Mouse (Mus musculus) ovary, postnatal 36 days (tissue): ENCODE data around the gene Peg10.

Source experiments
- DNase-seq: peaks from one replicate; pipeline ENCODE4 v3.0.0; 2022; ENCODE audit warnings: low spot score, mixed read lengths

Gene Peg10

GRCm38 (mm10) chr6:4746696-4747439 lies at the start of gene Peg10, which contains the start of gene Sgce:
Gene Peg10, plus strand, starts transcription at chr6:4747306.
Gene Sgce, minus strand, starts transcription at chr6:4747207.
- peak; percentile 78 for DNase-seq

- DNase-seq: no peak
Measured at GRCm38 (mm10) chr6:4701641-4702040, 45.5 kb upstream of the Peg10 start.

GRCm38 (mm10) chr6:4703908-4704307 lies 43.2 kb upstream of the Peg10 start:
- no peak for DNase-seq

GRCm38 (mm10) chr6:4706415-4706814 lies 40.7 kb upstream of the Peg10 start:
- no peak for DNase-seq

- no peak for DNase-seq
Measured at GRCm38 (mm10) chr6:4708971-4709370, 38.1 kb upstream of the Peg10 start.

- DNase-seq: no peak
Measured at GRCm38 (mm10) chr6:4716171-4716570, 30.9 kb upstream of the Peg10 start.

GRCm38 (mm10) chr6:4717344-4717743 lies 29.8 kb upstream of the Peg10 start:
- no peak for DNase-seq

GRCm38 (mm10) chr6:4722142-4722541 lies 25.0 kb upstream of the Peg10 start:
- no peak for DNase-seq

- no peak for DNase-seq
Measured at GRCm38 (mm10) chr6:4722739-4723138, 24.4 kb upstream of the Peg10 start.

- no peak for DNase-seq
Measured at GRCm38 (mm10) chr6:4723998-4724757, 22.9 kb upstream of the Peg10 start.

- no peak for DNase-seq
Measured at GRCm38 (mm10) chr6:4728305-4728704, 18.8 kb upstream of the Peg10 start.

GRCm38 (mm10) chr6:4731675-4732074 lies 15.4 kb upstream of the Peg10 start:
- DNase-seq: no peak

- no peak for DNase-seq
Measured at GRCm38 (mm10) chr6:4733208-4733607, 13.9 kb upstream of the Peg10 start.

- DNase-seq: no peak
Measured at GRCm38 (mm10) chr6:4736372-4736771, 10.7 kb upstream of the Peg10 start.

- no peak for DNase-seq
Measured at GRCm38 (mm10) chr6:4738034-4738629, 9.0 kb upstream of the Peg10 start.

- DNase-seq: no peak
Measured at GRCm38 (mm10) chr6:4738717-4739116, 8.4 kb upstream of the Peg10 start.

GRCm38 (mm10) chr6:4739522-4740355 lies 7.4 kb upstream of the Peg10 start:
- DNase-seq: no peak

GRCm38 (mm10) chr6:4740511-4740910 lies 6.6 kb upstream of the Peg10 start:
- DNase-seq: peak; percentile 25

GRCm38 (mm10) chr6:4746036-4746695 lies 940 bp upstream of the Peg10 start:
- DNase-seq: peak; percentile 29

GRCm38 (mm10) chr6:4747677-4748505 lies 785 bp downstream of the Peg10 start:
- peak; percentile 41 for DNase-seq
